Mouse (Mus musculus) hindbrain, postnatal 0 days (tissue): ENCODE measurements around the gene Trip6. TPM values are rescaled to one million over a fixed set of nuclear protein-coding genes. Genes with fewer than 3 reads are reported as not detected.

Experiments used
- ATAC-seq: fragments of 200-750 bp; cut with Nextera tagmentation; 2 replicates; pipeline ENCODE4 v1.8.0; 2017; ENCODE audit warnings: mild to moderate bottlenecking, moderate TSS enrichment, moderate library complexity
- DNase-seq: peaks from one replicate; pipeline ENCODE4 v3.0.0-alpha.2; 2015; ENCODE audit warnings: low spot score
- H3K27ac ChIP-seq: fragments of 300-500 bp; sonication (generic); 2 replicates; pipeline ENCODE4 v1.5.1; 2014; ENCODE audit warnings: mild to moderate bottlenecking
- H3K27me3 ChIP-seq: fragments of 300-500 bp; sonication (generic); 2 replicates; pipeline ENCODE4 v1.6.1; 2014; ENCODE audit warnings: low read length, mixed read lengths; ENCODE audit not compliant: insufficient read depth
- H3K36me3 ChIP-seq: fragments of 300-500 bp; sonication (generic); 2 replicates; pipeline ENCODE4 v1.6.1; 2014; ENCODE audit warnings: low read length, mixed read lengths; ENCODE audit not compliant: insufficient read depth
- H3K4me1 ChIP-seq: fragments of 300-500 bp; sonication (generic); 2 replicates; pipeline ENCODE4 v1.6.1; 2014; ENCODE audit warnings: antibody characterized with exemption, low read length, mixed read lengths; ENCODE audit not compliant: insufficient read depth
- H3K4me2 ChIP-seq: fragments of 300-500 bp; sonication (generic); 2 replicates; pipeline ENCODE4 v1.6.1; 2014; ENCODE audit warnings: low read depth, mild to moderate bottlenecking, low read length, moderate library complexity, mixed read lengths
- H3K4me3 ChIP-seq: fragments of 300-500 bp; sonication (generic); 2 replicates; pipeline ENCODE4 v1.5.1; 2014; ENCODE audit warnings: low read length
- H3K9ac ChIP-seq: fragments of 300-500 bp; sonication (generic); replicated peaks from 2 replicates; pipeline ENCODE4 v1.6.1; 2014; ENCODE audit warnings: mild to moderate bottlenecking, low read length, moderate library complexity, mixed read lengths
- H3K9me3 ChIP-seq: fragments of 300-500 bp; sonication (generic); 2 replicates; pipeline ENCODE4 v1.6.1; 2016; ENCODE audit warnings: low read length, mixed read lengths
- CTCF ChIP-seq: IDR thresholded peaks from 2 replicates; pipeline ENCODE4 v1.5.1; 2016; ENCODE audit warnings: antibody characterized with exemption, control low read depth, low read depth
- WGBS: fragments of 180-500 bp; shearing (Covaris S2); extraction: QIAGEN DNeasy Blood & Tissue Kit; methylation state at CpG from one replicate; pipeline ENCODE4 v1.1.7; 2014; 5-methylcytosine and 5-hydroxymethylcytosine counted together
- polyA plus RNA-seq: library from polyadenylated mRNA; unstranded; fragments of >200 nt; fragmentation: Nextera tagmentation; extraction: Ambion mirVana; gene quantifications from 2 replicates; pipeline ENCODE4 v1.2.1, GENCODE M21; 2015
- total RNA-seq: library from RNA; depleted of rRNA; stranded (reverse); fragments of >200 nt; gene quantifications from 2 replicates; pipeline ENCODE4 v1.2.3, GENCODE M21; 2014

Gene Trip6
- total and polyA plus RNA-seq, 2 experiments from 2014 or later = 15.0 to 15.5 TPM

- Histone ChIP-seq H3K9me3 (no peaks in the 10 kb centered on the region), H3K36me3 (peaks cover 50% of the 10 kb centered on the region), H3K4me2 (peak overlapping the region; percentile 95), H3K27me3 (no peaks in the 10 kb centered on the region), H3K4me3 (peak overlapping the region; percentile 53), H3K4me1 (peaks cover 6% of the 10 kb centered on the region; the same call in 1 of the 2 replicates), H3K27ac (peak overlapping the region; percentile 88; the same call in 1 of the 2 replicates), H3K9ac (peak overlapping the region; percentile 76; the same call in 1 of the 2 replicates)
- TF ChIP-seq CTCF = no peak
- no peak for ATAC-seq
- WGBS = 81% methylated on average over 9 of the region's 9 CpGs
- no peak for DNase-seq
Observed at GRCm38 (mm10) chr5:137295296-137295695, 18.9 kb downstream of the Trip6 start.

- peak overlapping the region; percentile 88 for H3K27ac ChIP-seq
- H3K4me1 ChIP-seq = peaks cover 6% of the 10 kb centered on the region; the same call in 1 of the 2 replicates
- H3K36me3 ChIP-seq = peaks cover 45% of the 10 kb centered on the region
- ATAC-seq (peak; percentile 61), DNase-seq (no peak)
- H3K4me3 ChIP-seq = peak overlapping the region; percentile 53
- H3K4me2 ChIP-seq = peak overlapping the region; percentile 95
- no peak for TF ChIP-seq CTCF
- H3K27me3 ChIP-seq = no peaks in the 10 kb centered on the region
- WGBS = 7% methylated on average over 18 of the region's 18 CpGs
- H3K9ac ChIP-seq = peak overlapping the region; percentile 76
- H3K9me3 ChIP-seq = no peaks in the 10 kb centered on the region
Observed at GRCm38 (mm10) chr5:137294744-137295093, 19.5 kb downstream of the Trip6 start.

GRCm38 (mm10) chr5:137293839-137294743 is 20.1 kb downstream of the Trip6 start, which contains the start of gene Ufsp1:
Ufsp1 (plus strand) TSS chr5:137294629.
- Histone ChIP-seq H3K9ac (peak within 1 kb of the TSS; percentile 76), H3K4me1 (peaks cover 6% of the 10 kb centered on the region; the same call in 1 of the 2 replicates), H3K9me3 (no peaks in the 10 kb centered on the region), H3K4me3 (peak within 1 kb of the TSS; percentile 53), H3K27ac (peak within 1 kb of the TSS; percentile 88), H3K27me3 (no peaks in the 10 kb centered on the region), H3K36me3 (peaks cover 38% of the 10 kb centered on the region), H3K4me2 (peak within 1 kb of the TSS; percentile 95)
- under 1% methylated on average over 52 of the region's 52 CpGs for WGBS
- DNase-seq (peak; percentile 98), ATAC-seq (peak; percentile 96)
- TF ChIP-seq CTCF = peak; percentile 36

GRCm38 (mm10) chr5:137293282-137293681 is 20.9 kb downstream of the Trip6 start:
- Histone ChIP-seq H3K9me3 (no peaks in the 10 kb centered on the region), H3K9ac (peak overlapping the region; percentile 76), H3K4me1 (peaks cover 6% of the 10 kb centered on the region; the same call in 1 of the 2 replicates), H3K4me3 (peak overlapping the region; percentile 53), H3K27ac (peak overlapping the region; percentile 88), H3K36me3 (peaks cover 30% of the 10 kb centered on the region), H3K4me2 (peak overlapping the region; percentile 95), H3K27me3 (no peaks in the 10 kb centered on the region)
- ATAC-seq (no peak), DNase-seq (peak; percentile 66)
- peak; percentile 45 for TF ChIP-seq CTCF
- WGBS = 0% methylated on average over 15 of the region's 15 CpGs

GRCm38 (mm10) chr5:137291381-137291926 is 22.8 kb downstream of the Trip6 start:
- no peak overlapping the region for H3K4me2 ChIP-seq
- H3K4me3 ChIP-seq = no peak overlapping the region
- H3K4me1 ChIP-seq = peaks cover 10% of the 10 kb centered on the region; the same call in 1 of the 2 replicates
- H3K9me3 ChIP-seq = no peaks in the 10 kb centered on the region
- no peak overlapping the region for H3K27ac ChIP-seq
- no peak overlapping the region for H3K9ac ChIP-seq
- H3K36me3 ChIP-seq = peaks cover 12% of the 10 kb centered on the region; the same call in 1 of the 2 replicates
- no peak for TF ChIP-seq CTCF
- H3K27me3 ChIP-seq = no peaks in the 10 kb centered on the region
- ATAC-seq = no peak
- 78% methylated on average over 15 of the region's 15 CpGs for WGBS
- no peak for DNase-seq

- TF ChIP-seq CTCF = peak; percentile 67
- no peaks in the 10 kb centered on the region for H3K9me3 ChIP-seq
- H3K4me3 ChIP-seq = no peak overlapping the region
- ATAC-seq (no peak), DNase-seq (no peak)
- H3K4me2 ChIP-seq = peak overlapping the region; percentile 19; the same call in 1 of the 2 replicates
- H3K27me3 ChIP-seq = no peaks in the 10 kb centered on the region
- no peak overlapping the region for H3K9ac ChIP-seq
- WGBS = 27% methylated on average over 15 of the region's 15 CpGs
- H3K4me1 ChIP-seq = peaks cover 10% of the 10 kb centered on the region; the same call in 1 of the 2 replicates
- H3K36me3 ChIP-seq = peaks cover 4% of the 10 kb centered on the region; the same call in 1 of the 2 replicates
- no peak overlapping the region for H3K27ac ChIP-seq
Observed at GRCm38 (mm10) chr5:137290677-137291076, 23.5 kb downstream of the Trip6 start.
